Mouse (Mus musculus) hindbrain, postnatal 0 days (tissue): ENCODE data around the gene Rdh8. TPM values are rescaled to one million over a fixed set of nuclear protein-coding genes. Genes with fewer than 3 reads are reported as not detected.

Experiments
- ATAC-seq: fragments of 200-750 bp; cut with Nextera tagmentation; 2 replicates; pipeline ENCODE4 v1.8.0; 2017; ENCODE audit warnings: mild to moderate bottlenecking, moderate TSS enrichment, moderate library complexity
- DNase-seq: peaks from one replicate; pipeline ENCODE4 v3.0.0-alpha.2; 2015; ENCODE audit warnings: low spot score
- H3K27ac ChIP-seq: fragments of 300-500 bp; sonication (generic); 2 replicates; pipeline ENCODE4 v1.5.1; 2014; ENCODE audit warnings: mild to moderate bottlenecking
- H3K27me3 ChIP-seq: fragments of 300-500 bp; sonication (generic); 2 replicates; pipeline ENCODE4 v1.6.1; 2014; ENCODE audit warnings: low read length, mixed read lengths; ENCODE audit not compliant: insufficient read depth
- H3K36me3 ChIP-seq: fragments of 300-500 bp; sonication (generic); 2 replicates; pipeline ENCODE4 v1.6.1; 2014; ENCODE audit warnings: low read length, mixed read lengths; ENCODE audit not compliant: insufficient read depth
- H3K4me1 ChIP-seq: fragments of 300-500 bp; sonication (generic); 2 replicates; pipeline ENCODE4 v1.6.1; 2014; ENCODE audit warnings: antibody characterized with exemption, low read length, mixed read lengths; ENCODE audit not compliant: insufficient read depth
- H3K4me2 ChIP-seq: fragments of 300-500 bp; sonication (generic); 2 replicates; pipeline ENCODE4 v1.6.1; 2014; ENCODE audit warnings: low read depth, mild to moderate bottlenecking, low read length, moderate library complexity, mixed read lengths
- H3K4me3 ChIP-seq: fragments of 300-500 bp; sonication (generic); 2 replicates; pipeline ENCODE4 v1.5.1; 2014; ENCODE audit warnings: low read length
- H3K9ac ChIP-seq: fragments of 300-500 bp; sonication (generic); replicated peaks from 2 replicates; pipeline ENCODE4 v1.6.1; 2014; ENCODE audit warnings: mild to moderate bottlenecking, low read length, moderate library complexity, mixed read lengths
- H3K9me3 ChIP-seq: fragments of 300-500 bp; sonication (generic); 2 replicates; pipeline ENCODE4 v1.6.1; 2016; ENCODE audit warnings: low read length, mixed read lengths
- CTCF ChIP-seq: IDR thresholded peaks from 2 replicates; pipeline ENCODE4 v1.5.1; 2016; ENCODE audit warnings: antibody characterized with exemption, control low read depth, low read depth
- WGBS: fragments of 180-500 bp; shearing (Covaris S2); extraction: QIAGEN DNeasy Blood & Tissue Kit; methylation state at CpG from one replicate; pipeline ENCODE4 v1.1.7; 2014; 5-methylcytosine and 5-hydroxymethylcytosine counted together
- polyA plus RNA-seq: library from polyadenylated mRNA; unstranded; fragments of >200 nt; fragmentation: Nextera tagmentation; extraction: Ambion mirVana; gene quantifications from 2 replicates; pipeline ENCODE4 v1.2.1, GENCODE M21; 2015
- total RNA-seq: library from RNA; depleted of rRNA; stranded (reverse); fragments of >200 nt; gene quantifications from 2 replicates; pipeline ENCODE4 v1.2.3, GENCODE M21; 2014; rRNA removed

The Rdh8 gene
- total RNA-seq (not detected in 2 replicates), polyA plus RNA-seq (not detected in 2 replicates)

DNA sequence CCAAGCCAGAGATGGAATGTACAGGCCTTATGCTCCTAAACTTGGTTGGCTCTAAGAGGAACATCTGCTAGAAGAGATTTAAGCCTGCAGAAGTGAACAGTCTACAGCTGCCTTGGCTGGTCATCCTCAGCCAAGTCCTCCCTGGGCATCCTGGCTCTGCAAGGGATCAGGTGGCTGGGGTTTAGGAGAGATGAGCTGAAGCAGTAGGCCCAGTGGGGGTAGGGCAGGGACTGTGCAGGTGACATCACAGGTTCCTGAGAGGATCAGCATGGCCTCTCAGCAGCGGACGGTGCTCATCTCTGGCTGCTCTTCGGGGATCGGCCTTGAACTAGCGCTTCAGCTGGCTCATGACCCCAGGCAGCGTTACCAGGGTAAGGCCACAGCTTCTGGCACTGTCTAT, at the start of gene Rdh8:
Gene Rdh8, plus strand, starts transcription at position 268 of the 400 bp plus-strand sequence.
- Histone ChIP-seq H3K4me3 (no peak within 1 kb of the TSS), H3K27me3 (no peaks in the 10 kb centered on the region), H3K36me3 (no peaks in the 10 kb centered on the region), H3K4me1 (no peaks in the 10 kb centered on the region), H3K9me3 (no peaks in the 10 kb centered on the region), H3K4me2 (no peak within 1 kb of the TSS), H3K9ac (no peak within 1 kb of the TSS), H3K27ac (no peak within 1 kb of the TSS)
- no peak for TF ChIP-seq CTCF
- DNase-seq (no peak), ATAC-seq (no peak)
- 79% methylated on average over 6 of the region's 6 CpGs for WGBS

GRCm38 (mm10) chr9:20781286-20781685, 37.0 kb upstream of the Rdh8 start:
- H3K27ac ChIP-seq, result no peak overlapping the region
- no peak overlapping the region for H3K4me2 ChIP-seq
- no peak for DNase-seq
- no peaks in the 10 kb centered on the region for H3K27me3 ChIP-seq
- no peak for TF ChIP-seq CTCF
- WGBS, result 89% methylated on average over 3 of the region's 3 CpGs
- H3K9me3 ChIP-seq, result 0 out of 2 replicates have a peak, but pooled peaks cover 2% of the 10 kb centered on the region
- ATAC-seq, result no peak
- H3K9ac ChIP-seq, result no peak overlapping the region
- H3K4me3 ChIP-seq, result no peak overlapping the region
- no peaks in the 10 kb centered on the region for H3K36me3 ChIP-seq
- H3K4me1 ChIP-seq, result no peaks in the 10 kb centered on the region

- Histone ChIP-seq H3K4me1 (no peaks in the 10 kb centered on the region), H3K4me2 (no peak overlapping the region), H3K27me3 (no peaks in the 10 kb centered on the region), H3K9me3 (0 out of 2 replicates have a peak, but pooled peaks cover 2% of the 10 kb centered on the region), H3K4me3 (no peak overlapping the region), H3K36me3 (no peaks in the 10 kb centered on the region), H3K27ac (no peak overlapping the region), H3K9ac (no peak overlapping the region)
- no peak for DNase-seq
- ATAC-seq, result no peak
- 81% methylated on average over 6 of the region's 6 CpGs for WGBS
- no peak for TF ChIP-seq CTCF
Observed at GRCm38 (mm10) chr9:20785055-20785454, 33.2 kb upstream of the Rdh8 start.

DNA sequence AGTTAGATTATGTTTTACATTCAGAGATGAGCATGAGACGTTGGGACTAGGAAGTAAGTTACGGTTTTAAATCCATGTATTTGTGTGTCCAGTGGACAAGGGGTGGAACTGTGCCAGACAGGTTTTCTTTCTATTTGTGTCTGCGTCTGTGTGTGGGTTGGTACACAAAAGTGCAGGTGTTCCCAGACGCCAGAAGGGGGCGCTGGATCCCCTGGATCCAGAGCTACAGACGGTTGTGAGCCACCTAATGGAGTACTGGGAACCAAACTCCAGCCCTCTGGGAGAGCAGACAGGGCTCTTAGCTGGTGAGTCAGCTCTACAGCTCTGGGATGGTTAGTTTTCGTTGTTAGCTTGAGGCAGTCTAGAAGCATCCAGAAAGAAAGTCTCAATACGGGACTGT, 30.3 kb upstream of the Rdh8 start:
- H3K9ac ChIP-seq, result no peak overlapping the region
- TF ChIP-seq CTCF, result no peak

GRCm38 (mm10) chr9:20789651-20790050, 28.7 kb upstream of the Rdh8 start:
- no peak for ATAC-seq
- no peak for TF ChIP-seq CTCF
- no peak overlapping the region for H3K4me3 ChIP-seq
- WGBS, result 61% methylated on average over 3 of the region's 4 CpGs
- no peaks in the 10 kb centered on the region for H3K9me3 ChIP-seq
- no peak overlapping the region for H3K4me2 ChIP-seq
- no peak overlapping the region for H3K9ac ChIP-seq
- no peak for DNase-seq
- no peak overlapping the region for H3K27ac ChIP-seq
- no peaks in the 10 kb centered on the region for H3K36me3 ChIP-seq
- H3K4me1 ChIP-seq, result no peaks in the 10 kb centered on the region; the same call in 1 of the 2 replicates
- no peaks in the 10 kb centered on the region for H3K27me3 ChIP-seq

More for the DNA sequence above, 30.3 kb upstream of the Rdh8 start:
- H3K4me3 ChIP-seq, result no peak overlapping the region
- H3K4me1 ChIP-seq, result no peaks in the 10 kb centered on the region
- DNase-seq (no peak), ATAC-seq (no peak)
- H3K4me2 ChIP-seq, result no peak overlapping the region
- no peaks in the 10 kb centered on the region for H3K36me3 ChIP-seq
- H3K27me3 ChIP-seq, result no peaks in the 10 kb centered on the region
- no peak overlapping the region for H3K27ac ChIP-seq
- WGBS, result 82% methylated on average over 8 of the region's 8 CpGs
- no peaks in the 10 kb centered on the region for H3K9me3 ChIP-seq

DNA sequence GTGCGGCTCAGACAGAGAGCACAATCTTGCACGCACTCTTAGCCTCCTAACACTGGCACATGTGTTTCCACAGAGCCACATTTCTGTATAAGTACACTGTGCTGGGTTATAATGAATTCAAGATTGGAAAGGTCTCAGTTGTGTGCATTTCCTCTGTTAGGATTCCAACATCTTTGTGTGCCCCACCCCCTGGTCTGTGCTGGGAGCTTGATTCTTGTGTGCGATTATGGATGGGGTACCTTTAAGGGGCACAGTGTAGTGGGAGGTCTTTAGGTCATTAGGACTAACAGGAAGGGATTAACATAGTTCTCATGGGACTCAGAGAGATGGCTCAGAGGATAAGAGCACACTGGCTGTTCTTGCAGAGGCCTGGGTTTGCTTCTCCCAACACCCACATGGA, 28.0 kb upstream of the Rdh8 start:
- no peaks in the 10 kb centered on the region for H3K9me3 ChIP-seq
- H3K36me3 ChIP-seq, result no peaks in the 10 kb centered on the region
- no peak overlapping the region for H3K4me2 ChIP-seq
- H3K4me1 ChIP-seq, result no peaks in the 10 kb centered on the region; the same call in 1 of the 2 replicates
- H3K27me3 ChIP-seq, result no peaks in the 10 kb centered on the region
- H3K27ac ChIP-seq, result no peak overlapping the region; the same call in 1 of the 2 replicates
- no peak for TF ChIP-seq CTCF
- H3K9ac ChIP-seq, result no peak overlapping the region
- no peak for ATAC-seq
- WGBS, result 60% methylated on average over 3 of the region's 3 CpGs
- DNase-seq, result no peak
- H3K4me3 ChIP-seq, result no peak overlapping the region

GRCm38 (mm10) chr9:20794108-20794806, 24.0 kb upstream of the Rdh8 start:
- no peak overlapping the region for H3K4me3 ChIP-seq
- no peak overlapping the region for H3K9ac ChIP-seq
- no peaks in the 10 kb centered on the region for H3K27me3 ChIP-seq
- WGBS, result 20% methylated on average over 7 of the region's 7 CpGs
- ATAC-seq (peak; percentile 98), DNase-seq (peak; percentile 86)
- no peaks in the 10 kb centered on the region; the same call in 1 of the 2 replicates for H3K4me1 ChIP-seq
- TF ChIP-seq CTCF, result 0 out of 2 replicates have a peak, but pooled peaks have one; percentile 1
- H3K9me3 ChIP-seq, result no peaks in the 10 kb centered on the region
- no peaks in the 10 kb centered on the region for H3K36me3 ChIP-seq
- no peak overlapping the region for H3K4me2 ChIP-seq
- H3K27ac ChIP-seq, result peak overlapping the region; percentile 79
